Mouse (Mus musculus): ENCODE data around the gene Hat1. TPM values are rescaled to one million over a fixed set of nuclear protein-coding genes. Genes with fewer than 3 reads are reported as not detected.
A peak's percentile ranks its signal among the peaks of the same experiment; 100 is the strongest.

Gene Hat1
- polyA plus RNA-seq, 1 experiment from 2014 or later = 56.1 TPM

- Histone ChIP-seq H3K4me2 (ENCODE audit: low read length) (no peak overlapping the region), H3K27me3 (ENCODE audit: control insufficient read depth, insufficient read depth, low read length) (no peaks in the 10 kb centered on the region), H3K9ac (replicated peaks; ENCODE audit: low read length) (no peak overlapping the region), H3K9me3 (ENCODE audit: control insufficient read depth, low read length) (no peaks in the 10 kb centered on the region), H3K4me1 (ENCODE audit: control insufficient read depth, insufficient read depth, low read length) (0 out of 2 replicates have a peak, but pooled peaks cover 4% of the 10 kb centered on the region), H3K36me3 (ENCODE audit: control insufficient read depth, insufficient read depth, low read length) (no peaks in the 10 kb centered on the region), H3K27ac (replicated peaks; ENCODE audit: low read depth, low read length) (no peak overlapping the region), H3K4me3 (replicated peaks; ENCODE audit: low read depth, low read length) (no peak overlapping the region)
- ATAC-seq (ENCODE audit: low FRiP score, low TSS enrichment) = no peak
- 92% methylated on average over 3 of the region's 3 CpGs for WGBS
- no peak for DNase-seq
These were observed 37.1 kb upstream of the Hat1 start for GRCm38 (mm10) chr2:71351727-71351987.

- Histone ChIP-seq H3K4me2 (ENCODE audit: low read length) (no peak overlapping the region), H3K4me3 (replicated peaks; ENCODE audit: low read depth, low read length) (no peak overlapping the region), H3K4me1 (ENCODE audit: control insufficient read depth, insufficient read depth, low read length) (0 out of 2 replicates have a peak, but pooled peaks cover 4% of the 10 kb centered on the region), H3K27ac (replicated peaks; ENCODE audit: low read depth, low read length) (no peak overlapping the region), H3K9ac (replicated peaks; ENCODE audit: low read length) (no peak overlapping the region), H3K36me3 (ENCODE audit: control insufficient read depth, insufficient read depth, low read length) (0 out of 2 replicates have a peak, but pooled peaks cover 5% of the 10 kb centered on the region), H3K9me3 (ENCODE audit: control insufficient read depth, low read length) (no peaks in the 10 kb centered on the region), H3K27me3 (ENCODE audit: control insufficient read depth, insufficient read depth, low read length) (no peaks in the 10 kb centered on the region)
- 61% methylated on average over 10 of the region's 10 CpGs for WGBS
- ATAC-seq (ENCODE audit: low FRiP score, low TSS enrichment) (no peak), DNase-seq (no peak)
These were observed 35.3 kb upstream of the Hat1 start for GRCm38 (mm10) chr2:71353306-71354054.

DNA sequence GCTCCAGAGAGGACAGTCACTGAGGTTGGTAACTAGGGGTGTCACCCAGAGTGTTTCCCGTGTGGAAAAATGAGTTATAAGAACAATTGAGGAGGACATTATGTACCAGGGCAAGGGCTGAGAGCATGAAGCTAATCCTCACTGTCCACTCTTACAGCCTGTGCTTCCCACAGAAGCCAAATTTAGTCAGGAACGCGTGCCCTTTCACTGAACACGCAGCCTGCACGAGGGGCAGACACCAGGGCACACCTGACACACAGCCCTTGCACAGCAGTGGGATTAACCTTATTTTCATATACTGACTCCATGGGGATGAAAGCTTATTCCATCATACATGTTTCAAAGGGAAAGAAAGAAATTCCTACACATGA, 34.7 kb upstream of the Hat1 start:
- Histone ChIP-seq H3K36me3 (ENCODE audit: control insufficient read depth, insufficient read depth, low read length) (0 out of 2 replicates have a peak, but pooled peaks cover 7% of the 10 kb centered on the region), H3K9ac (replicated peaks; ENCODE audit: low read length) (no peak overlapping the region), H3K27ac (replicated peaks; ENCODE audit: low read depth, low read length) (no peak overlapping the region), H3K4me1 (ENCODE audit: control insufficient read depth, insufficient read depth, low read length) (0 out of 2 replicates have a peak, but pooled peaks cover 4% of the 10 kb centered on the region), H3K4me3 (replicated peaks; ENCODE audit: low read depth, low read length) (no peak overlapping the region), H3K27me3 (ENCODE audit: control insufficient read depth, insufficient read depth, low read length) (no peaks in the 10 kb centered on the region), H3K9me3 (ENCODE audit: control insufficient read depth, low read length) (no peaks in the 10 kb centered on the region), H3K4me2 (ENCODE audit: low read length) (no peak overlapping the region)
- no peak for DNase-seq
- ATAC-seq (ENCODE audit: low FRiP score, low TSS enrichment) = no peak
- WGBS = 57% methylated on average over 5 of the region's 5 CpGs

DNA sequence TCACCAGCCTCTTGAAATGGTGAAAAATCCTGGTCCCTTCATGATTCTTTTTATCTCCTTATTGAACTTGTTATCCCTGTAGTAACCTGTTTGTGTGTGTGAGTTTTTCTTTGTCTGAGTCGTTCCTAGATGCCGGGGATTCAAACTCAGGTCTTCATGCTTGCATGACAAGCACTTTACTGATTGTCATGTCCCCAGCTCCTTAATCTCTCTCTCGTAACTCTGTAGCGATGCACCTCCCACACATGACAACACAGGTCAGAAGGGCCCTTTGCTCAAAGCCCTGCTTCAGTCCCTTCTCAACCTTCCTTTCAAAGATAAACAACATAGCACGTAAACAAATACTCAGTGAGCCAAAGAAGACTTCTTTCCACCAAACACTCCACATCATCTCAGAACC, 30.4 kb upstream of the Hat1 start:
- H3K4me1 ChIP-seq (ENCODE audit: control insufficient read depth, insufficient read depth, low read length) = 0 out of 2 replicates have a peak, but pooled peaks cover 4% of the 10 kb centered on the region
- WGBS = 90% methylated on average over 5 of the region's 5 CpGs

DNA sequence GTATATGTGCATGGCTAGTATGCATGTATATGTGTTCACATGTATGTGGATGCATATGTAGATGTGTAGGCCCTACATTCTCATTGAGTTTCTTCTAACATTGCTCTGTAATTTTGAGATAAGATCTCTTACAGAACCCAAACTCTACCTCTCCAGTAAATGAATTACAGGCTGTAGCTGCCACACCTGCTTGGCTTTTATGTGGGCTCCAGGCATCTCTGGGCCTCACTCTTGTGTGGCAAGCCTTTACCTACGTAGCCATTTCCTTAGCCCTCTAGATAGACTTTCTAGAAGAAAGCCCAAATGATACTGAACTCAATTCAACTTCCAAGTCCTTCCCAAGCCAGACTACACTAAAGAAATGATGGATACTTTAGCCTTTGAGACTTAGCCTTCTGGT, 28.6 kb upstream of the Hat1 start:
- DNase-seq (no peak), ATAC-seq (ENCODE audit: low FRiP score, low TSS enrichment) (no peak)
- peaks cover 13% of the 10 kb centered on the region; the same call in 1 of the 2 replicates for H3K4me1 ChIP-seq (ENCODE audit: control insufficient read depth, insufficient read depth, low read length)
- H3K9me3 ChIP-seq (ENCODE audit: control insufficient read depth, low read length) = no peaks in the 10 kb centered on the region
- H3K4me3 ChIP-seq (replicated peaks; ENCODE audit: low read depth, low read length) = no peak overlapping the region
- WGBS = 84% methylated on average over 1 of the region's 1 CpGs
- no peak overlapping the region for H3K27ac ChIP-seq (replicated peaks; ENCODE audit: low read depth, low read length)
- H3K4me2 ChIP-seq (ENCODE audit: low read length) = no peak overlapping the region
- peaks cover 17% of the 10 kb centered on the region; the same call in 1 of the 2 replicates for H3K36me3 ChIP-seq (ENCODE audit: control insufficient read depth, insufficient read depth, low read length)
- no peaks in the 10 kb centered on the region for H3K27me3 ChIP-seq (ENCODE audit: control insufficient read depth, insufficient read depth, low read length)
- H3K9ac ChIP-seq (replicated peaks; ENCODE audit: low read length) = no peak overlapping the region

More for the DNA sequence above, 30.4 kb upstream of the Hat1 start:
- no peaks in the 10 kb centered on the region for H3K9me3 ChIP-seq (ENCODE audit: control insufficient read depth, low read length)
- DNase-seq = no peak
- H3K4me2 ChIP-seq (ENCODE audit: low read length) = no peak overlapping the region
- no peak for ATAC-seq (ENCODE audit: low FRiP score, low TSS enrichment)
- H3K27me3 ChIP-seq (ENCODE audit: control insufficient read depth, insufficient read depth, low read length) = no peaks in the 10 kb centered on the region
- H3K9ac ChIP-seq (replicated peaks; ENCODE audit: low read length) = no peak overlapping the region
- peaks cover 17% of the 10 kb centered on the region; the same call in 1 of the 2 replicates for H3K36me3 ChIP-seq (ENCODE audit: control insufficient read depth, insufficient read depth, low read length)
- H3K4me3 ChIP-seq (replicated peaks; ENCODE audit: low read depth, low read length) = no peak overlapping the region
- no peak overlapping the region for H3K27ac ChIP-seq (replicated peaks; ENCODE audit: low read depth, low read length)

- Histone ChIP-seq H3K36me3 (ENCODE audit: control insufficient read depth, insufficient read depth, low read length) (0 out of 2 replicates have a peak, but pooled peaks cover 5% of the 10 kb centered on the region), H3K4me1 (ENCODE audit: control insufficient read depth, insufficient read depth, low read length) (peaks cover 19% of the 10 kb centered on the region), H3K9me3 (ENCODE audit: control insufficient read depth, low read length) (no peaks in the 10 kb centered on the region), H3K9ac (replicated peaks; ENCODE audit: low read length) (peak overlapping the region; percentile 71), H3K4me2 (ENCODE audit: low read length) (peak overlapping the region; percentile 66), H3K4me3 (replicated peaks; ENCODE audit: low read depth, low read length) (peak overlapping the region; percentile 54), H3K27ac (replicated peaks; ENCODE audit: low read depth, low read length) (peak overlapping the region; percentile 70), H3K27me3 (ENCODE audit: control insufficient read depth, insufficient read depth, low read length) (no peaks in the 10 kb centered on the region)
- DNase-seq (no peak), ATAC-seq (ENCODE audit: low FRiP score, low TSS enrichment) (no peak)
- 30% methylated on average over 9 of the region's 9 CpGs for WGBS
These were observed 22.1 kb upstream of the Hat1 start for GRCm38 (mm10) chr2:71366618-71367124.

- ATAC-seq (ENCODE audit: low FRiP score, low TSS enrichment) (peak; percentile 92), DNase-seq (peak; percentile 94)
- Histone ChIP-seq H3K27me3 (ENCODE audit: control insufficient read depth, insufficient read depth, low read length) (no peaks in the 10 kb centered on the region), H3K9me3 (ENCODE audit: control insufficient read depth, low read length) (no peaks in the 10 kb centered on the region), H3K9ac (replicated peaks; ENCODE audit: low read length) (peak within 1 kb of the TSS; percentile 71), H3K4me1 (ENCODE audit: control insufficient read depth, insufficient read depth, low read length) (peaks cover 19% of the 10 kb centered on the region), H3K4me3 (replicated peaks; ENCODE audit: low read depth, low read length) (peak within 1 kb of the TSS; percentile 54), H3K27ac (replicated peaks; ENCODE audit: low read depth, low read length) (peak within 1 kb of the TSS; percentile 70), H3K4me2 (ENCODE audit: low read length) (peak within 1 kb of the TSS; percentile 66), H3K36me3 (ENCODE audit: control insufficient read depth, insufficient read depth, low read length) (0 out of 2 replicates have a peak, but pooled peaks cover under 1% of the 10 kb centered on the region)
- WGBS = under 1% methylated on average over 57 of the region's 57 CpGs
These were observed 21.5 kb upstream of the Hat1 start, which contains the start of gene Slc25a12 for GRCm38 (mm10) chr2:71367125-71367880. TSS of gene Slc25a12 (minus strand) at chr2:71367749.

- Histone ChIP-seq H3K4me2 (ENCODE audit: low read length) (peak overlapping the region; percentile 66), H3K27ac (replicated peaks; ENCODE audit: low read depth, low read length) (no peak overlapping the region), H3K9ac (replicated peaks; ENCODE audit: low read length) (no peak overlapping the region), H3K4me3 (replicated peaks; ENCODE audit: low read depth, low read length) (peak overlapping the region; percentile 54), H3K36me3 (ENCODE audit: control insufficient read depth, insufficient read depth, low read length) (no peaks in the 10 kb centered on the region), H3K4me1 (ENCODE audit: control insufficient read depth, insufficient read depth, low read length) (peaks cover 19% of the 10 kb centered on the region), H3K9me3 (ENCODE audit: control insufficient read depth, low read length) (no peaks in the 10 kb centered on the region), H3K27me3 (ENCODE audit: control insufficient read depth, insufficient read depth, low read length) (no peaks in the 10 kb centered on the region)
- DNase-seq (peak; percentile 6), ATAC-seq (ENCODE audit: low FRiP score, low TSS enrichment) (no peak)
- WGBS = 32% methylated on average over 8 of the region's 8 CpGs
These were observed 20.7 kb upstream of the Hat1 start for GRCm38 (mm10) chr2:71368086-71368485.
